Mouse (Mus musculus) thymus, postnatal 10 days (tissue): ENCODE data around the gene Clec2d.
"Not testable (repeated sequence)": the region's sequence is repeated elsewhere in the genome, so short reads cannot be mapped to it uniquely, and the experiment has no call there.

ENCODE experiments used
- DNase-seq, 2 experiments: peaks; one replicate each; pipeline ENCODE4 v3.0.0; 2021; ENCODE audit warnings: low spot score in 2 of 2

The Clec2d gene

GRCm38 (mm10) chr6:129187200-129187651 lies 6.8 kb downstream of the Clec2d start:
- no peak for DNase-seq

DNA sequence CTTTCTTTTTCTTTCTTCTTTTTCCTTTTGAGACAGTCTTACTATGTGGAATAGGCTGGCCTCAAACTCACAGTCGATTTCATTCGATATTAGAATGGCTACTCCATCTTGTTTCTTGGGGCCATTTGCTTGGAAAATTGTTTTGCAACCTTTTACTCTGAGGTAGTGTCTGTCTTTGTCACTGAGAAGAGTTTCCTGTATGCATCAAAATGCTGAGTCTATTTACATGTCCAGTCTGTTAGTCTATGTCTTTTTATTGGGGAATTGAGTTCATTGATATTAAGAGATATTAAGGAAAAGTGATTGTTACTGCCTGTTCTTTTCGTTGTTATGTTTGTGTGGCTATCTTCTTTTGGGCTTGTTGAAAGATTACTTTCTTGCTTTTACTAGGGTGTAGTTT lies 7.4 kb downstream of the Clec2d start:
- DNase-seq = not testable (repeated sequence)

DNA sequence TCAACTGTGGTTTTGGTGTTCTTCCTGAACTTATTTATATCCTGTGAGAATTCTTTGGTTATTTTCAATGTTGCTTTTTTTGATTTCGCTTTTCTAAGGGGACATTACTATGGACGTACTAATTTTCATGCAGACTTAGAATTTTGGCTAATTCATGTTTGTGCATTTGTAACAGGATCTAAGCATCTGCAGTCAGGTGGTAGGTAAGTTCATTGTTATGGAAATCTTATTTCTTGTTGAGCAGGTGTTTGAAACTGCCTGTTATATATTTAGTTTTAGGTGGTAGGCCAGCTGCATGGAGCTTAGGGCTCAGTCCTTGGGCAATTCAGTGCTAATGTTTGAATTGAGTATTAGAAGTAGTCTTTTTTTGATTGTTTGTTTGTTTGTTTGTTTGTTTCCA lies 13.0 kb downstream of the Clec2d start:
- no peak for DNase-seq

DNA sequence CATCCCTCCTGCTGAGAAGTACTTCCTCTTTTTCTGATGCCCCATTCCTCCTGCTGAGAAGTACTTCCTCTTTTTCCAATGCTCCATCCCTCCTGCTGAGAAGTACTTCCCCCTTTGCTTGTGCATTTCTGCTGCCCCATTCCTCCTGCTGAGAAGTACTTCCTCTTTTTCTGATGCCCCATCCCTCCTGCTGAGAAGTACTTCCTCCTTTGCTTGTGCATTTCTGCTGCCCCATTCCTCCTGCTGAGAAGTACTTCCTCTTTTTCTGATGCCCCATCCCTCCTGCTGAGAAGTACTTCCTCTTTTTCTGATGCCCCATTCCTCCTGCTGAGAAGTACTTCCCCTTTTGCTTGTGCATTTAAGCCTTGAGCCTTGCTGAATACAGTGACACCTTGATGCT lies 19.7 kb downstream of the Clec2d start:
- not testable (repeated sequence) for DNase-seq

DNA sequence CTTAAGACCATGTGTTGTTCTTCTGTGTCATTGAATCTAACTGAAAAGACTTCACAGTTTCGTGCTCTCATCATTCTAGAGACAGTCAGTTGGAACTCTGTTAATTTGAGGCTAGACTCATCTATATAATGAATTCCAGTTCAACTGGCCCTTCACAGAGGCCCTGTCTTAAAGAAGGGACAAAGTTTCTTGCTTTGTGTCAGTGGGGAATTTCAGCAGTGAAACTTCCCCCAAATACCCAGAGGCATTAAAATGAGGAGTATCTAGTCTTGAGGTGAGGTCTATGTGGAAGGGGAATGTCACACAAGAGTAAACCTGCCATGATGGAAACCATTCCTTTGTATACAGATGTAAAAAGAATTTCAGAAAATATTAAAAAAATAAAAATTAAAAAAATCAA lies 21.9 kb downstream of the Clec2d start:
- no peak for DNase-seq

GRCm38 (mm10) chr6:129204342-129204741 lies 23.9 kb downstream of the Clec2d start:
- no peak for DNase-seq

DNA sequence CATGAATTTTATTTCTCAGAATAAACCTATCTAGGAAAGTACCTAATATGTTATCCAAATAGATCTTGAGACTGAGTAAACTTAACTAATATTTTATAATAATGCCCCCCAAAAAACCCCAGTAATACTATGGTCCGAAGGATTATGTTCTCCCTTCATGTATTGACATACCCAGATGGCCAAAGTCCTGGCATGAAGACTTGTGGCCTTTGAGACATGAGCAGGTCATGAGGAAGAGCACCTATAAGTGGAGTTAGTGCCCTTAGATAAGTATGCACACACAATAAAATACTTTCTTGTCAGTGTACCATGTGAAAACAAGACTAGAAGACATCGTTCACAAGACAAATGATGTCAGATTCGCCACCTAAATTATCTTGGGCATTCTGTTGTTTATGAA lies 24.4 kb downstream of the Clec2d start:
- DNase-seq = no peak

- DNase-seq = no peak
Observed at GRCm38 (mm10) chr6:129208891-129209519, 28.6 kb downstream of the Clec2d start.

DNA sequence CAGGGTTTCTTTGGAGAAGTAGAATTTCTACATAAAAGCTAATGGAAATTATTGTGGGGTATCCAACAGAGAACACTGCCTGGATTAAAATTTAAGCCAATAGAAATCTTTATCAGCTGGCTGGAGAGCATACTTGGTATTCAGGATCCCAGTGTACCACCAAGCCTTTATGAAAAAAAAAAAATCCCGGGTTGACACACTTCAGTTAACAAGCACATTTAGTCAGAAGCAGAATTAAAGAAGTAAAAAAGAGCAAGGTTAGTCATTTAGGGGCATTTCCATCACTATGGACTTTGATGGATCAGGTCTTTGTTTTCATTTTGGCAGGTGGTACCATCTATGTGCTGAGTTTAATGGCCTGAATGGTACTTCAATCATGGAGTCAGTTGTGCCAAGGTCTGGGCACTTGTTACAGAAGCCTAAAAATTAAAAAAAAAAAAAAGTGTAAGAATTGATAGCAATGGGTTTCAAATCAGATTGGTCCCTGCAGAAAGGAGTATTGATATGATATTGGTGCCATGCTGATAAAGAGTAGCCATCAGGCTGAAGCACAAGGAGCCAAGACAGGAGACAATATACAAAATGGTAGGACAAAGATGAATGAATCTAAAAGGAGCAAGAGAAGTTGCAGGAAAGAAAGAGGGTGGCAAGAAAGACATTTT lies 29.5 kb downstream of the Clec2d start:
- no peak for DNase-seq

DNA sequence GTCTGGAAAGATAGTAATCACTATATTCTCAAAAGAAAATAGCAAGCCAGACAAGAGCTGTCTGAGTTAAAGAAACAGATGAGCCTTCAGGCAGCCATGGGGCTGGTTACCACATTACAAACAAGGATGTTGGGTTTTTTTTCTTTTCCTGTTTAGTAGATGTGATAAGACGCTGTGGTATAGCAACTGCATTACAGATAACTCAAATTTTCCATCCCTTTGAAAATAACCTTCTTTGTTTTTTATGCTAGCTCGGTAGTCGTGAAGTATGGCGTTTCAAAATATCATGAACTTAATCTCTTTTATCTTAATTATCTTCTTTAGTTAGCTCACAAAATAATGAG lies 30.0 kb downstream of the Clec2d start:
- peak in 1 of 2 experiments; percentile 41 for DNase-seq

DNA sequence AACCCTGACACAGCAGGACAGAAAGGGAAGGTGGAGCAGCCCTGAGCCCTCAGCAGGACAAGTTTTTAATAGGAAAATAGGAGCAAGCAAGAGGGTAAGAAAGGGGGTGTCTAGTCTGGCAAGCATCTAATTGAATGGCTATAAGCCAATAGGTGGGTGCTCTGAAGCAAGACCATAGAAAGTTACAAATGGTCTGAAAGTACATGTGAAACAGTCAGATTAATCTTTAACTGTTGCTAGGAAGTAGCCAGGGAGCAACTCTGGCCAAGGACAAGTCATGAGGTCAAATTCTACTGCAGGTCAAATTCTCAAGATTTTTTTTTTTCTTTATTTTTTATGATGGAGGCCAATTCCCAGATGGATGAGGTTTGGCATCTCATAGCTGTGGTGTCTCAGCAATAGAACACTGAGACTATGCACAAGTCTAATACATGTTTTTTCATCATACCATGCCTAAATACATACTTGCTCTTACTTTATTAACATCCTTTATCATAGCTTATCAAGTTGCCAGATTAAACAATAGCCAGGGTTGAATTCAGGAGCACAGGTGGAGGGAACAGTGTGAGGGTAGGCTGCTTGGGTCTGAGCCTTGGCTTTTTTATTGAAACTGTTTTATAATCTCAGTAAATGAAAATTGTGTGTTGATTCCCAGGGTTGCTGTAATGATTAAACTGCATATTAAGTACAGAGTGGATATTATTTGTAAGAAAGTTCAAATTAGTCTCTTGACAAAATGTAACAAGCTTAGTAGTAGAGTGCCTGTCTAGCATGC lies 32.2 kb downstream of the Clec2d start:
- no peak for DNase-seq

DNA sequence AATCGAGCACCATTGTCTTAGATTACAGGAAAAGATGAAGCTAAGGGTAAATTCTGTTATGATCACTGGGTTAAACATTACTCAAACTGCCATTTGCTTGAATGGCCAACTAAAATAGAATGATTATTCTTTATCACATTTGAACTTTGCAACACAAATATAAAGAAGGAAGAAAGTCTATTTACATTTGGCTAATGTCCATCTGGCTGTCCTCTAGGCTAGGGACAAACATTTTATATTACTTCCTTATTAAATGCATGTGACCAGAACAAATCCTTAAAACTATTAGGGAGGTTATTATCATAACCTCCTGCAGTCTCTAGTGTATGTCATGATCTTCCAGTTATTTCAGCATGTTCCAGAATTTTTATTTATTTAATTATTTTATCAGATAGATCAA lies 33.1 kb downstream of the Clec2d start:
- DNase-seq = no peak

DNA sequence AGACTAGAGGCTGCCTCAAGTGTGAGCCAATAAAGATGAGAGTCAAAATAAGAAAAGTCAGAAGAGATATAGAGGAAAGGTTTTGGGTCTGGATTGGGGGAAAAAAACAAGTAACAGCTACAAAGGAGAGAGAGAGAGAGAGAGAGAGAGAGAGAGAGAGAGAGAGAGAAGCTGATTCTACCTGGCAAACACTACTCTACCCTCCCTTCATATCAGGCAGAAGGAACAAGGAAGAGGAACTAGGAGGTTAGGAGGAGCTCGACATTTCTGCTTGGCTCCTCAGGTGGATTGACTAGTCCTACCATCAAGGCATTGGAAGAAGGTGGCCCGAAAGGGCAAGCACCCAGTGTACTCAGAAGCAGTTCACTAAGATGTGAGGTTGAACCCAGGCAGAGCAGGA lies 33.8 kb downstream of the Clec2d start:
- no peak for DNase-seq

GRCm38 (mm10) chr6:129215053-129215452 lies 34.6 kb downstream of the Clec2d start:
- DNase-seq = no peak

DNA sequence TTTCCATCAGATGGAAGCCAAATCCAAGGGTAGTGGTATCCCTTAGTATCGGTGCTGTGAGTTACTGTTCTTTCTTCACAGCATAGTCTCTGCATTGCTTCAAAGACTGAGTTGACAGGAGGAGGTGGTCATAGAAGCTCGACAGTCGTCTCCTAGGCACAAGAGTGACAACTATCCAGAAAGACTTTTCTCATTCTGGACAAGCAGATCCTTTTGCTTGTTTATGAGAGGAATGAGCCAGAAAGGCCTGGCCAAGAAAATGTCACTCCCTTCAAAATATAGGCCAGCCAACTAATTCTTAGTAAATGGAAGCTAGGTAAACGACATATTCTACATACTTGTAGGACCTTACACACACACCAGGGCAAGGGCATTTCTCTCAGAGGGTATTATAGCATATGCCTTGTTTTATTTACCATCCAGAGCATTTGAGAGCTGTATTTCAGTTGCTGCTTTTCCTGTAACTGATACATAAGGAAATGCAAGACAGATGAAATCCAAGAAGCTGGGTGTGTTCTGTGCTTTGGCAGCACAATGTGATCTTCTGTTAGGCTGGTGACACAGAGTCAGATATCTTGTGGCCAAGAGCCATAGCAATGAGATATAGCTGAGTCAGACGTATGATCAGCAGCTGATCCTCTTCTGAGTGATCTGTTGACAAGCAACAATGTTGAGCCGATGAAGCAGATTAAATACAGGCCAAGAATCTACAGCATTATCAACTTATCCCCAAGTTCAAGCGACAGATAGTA lies 35.6 kb downstream of the Clec2d start:
- DNase-seq = no peak

DNA sequence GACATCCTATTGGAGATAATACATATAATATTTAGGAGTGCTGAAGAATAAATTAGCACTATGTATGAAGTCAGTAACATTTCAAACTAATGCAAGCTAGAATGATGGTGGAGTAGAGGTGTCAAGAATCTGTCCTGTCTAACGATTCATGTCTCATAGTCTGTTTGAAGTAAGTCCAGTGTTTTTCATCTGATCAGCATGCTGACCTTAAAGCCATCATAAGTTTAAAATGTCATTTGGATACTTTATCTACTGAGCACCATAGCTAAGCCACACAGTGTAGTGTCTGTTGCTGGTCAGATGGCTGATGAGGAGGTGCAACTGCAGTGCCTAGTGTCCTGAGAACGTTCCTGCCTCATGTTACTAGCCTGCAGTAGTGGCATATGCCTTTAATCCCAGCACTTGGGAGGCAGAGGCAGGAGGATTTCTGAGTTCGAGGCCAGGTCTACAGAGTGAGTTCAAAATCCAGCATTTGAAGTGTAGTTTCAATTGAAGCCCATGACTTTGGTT lies 36.4 kb downstream of the Clec2d start:
- no peak for DNase-seq

DNA sequence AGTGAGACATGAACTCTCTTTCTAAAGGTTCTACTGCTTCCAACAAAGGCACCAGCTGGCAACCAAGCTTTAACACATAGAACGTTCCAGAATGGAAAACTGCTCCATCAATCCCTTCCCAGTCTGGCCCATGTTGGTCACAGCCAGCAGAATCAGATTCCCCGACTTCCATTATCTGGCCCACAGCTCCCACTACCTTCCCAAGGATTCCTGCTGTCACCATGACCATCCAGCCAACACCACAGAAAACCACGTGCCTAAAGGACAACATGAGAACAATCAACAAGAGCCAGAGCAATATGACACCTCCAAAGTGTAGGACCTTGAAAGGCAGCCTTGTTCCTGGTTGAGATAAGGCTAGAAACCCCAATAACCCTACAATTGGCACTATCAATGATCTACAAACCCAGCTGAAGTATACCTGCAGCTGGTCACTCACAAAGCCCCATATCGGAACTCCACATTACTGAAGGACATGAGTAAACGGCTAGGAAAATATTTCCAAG lies 37.8 kb downstream of the Clec2d start:
- no peak for DNase-seq

DNA sequence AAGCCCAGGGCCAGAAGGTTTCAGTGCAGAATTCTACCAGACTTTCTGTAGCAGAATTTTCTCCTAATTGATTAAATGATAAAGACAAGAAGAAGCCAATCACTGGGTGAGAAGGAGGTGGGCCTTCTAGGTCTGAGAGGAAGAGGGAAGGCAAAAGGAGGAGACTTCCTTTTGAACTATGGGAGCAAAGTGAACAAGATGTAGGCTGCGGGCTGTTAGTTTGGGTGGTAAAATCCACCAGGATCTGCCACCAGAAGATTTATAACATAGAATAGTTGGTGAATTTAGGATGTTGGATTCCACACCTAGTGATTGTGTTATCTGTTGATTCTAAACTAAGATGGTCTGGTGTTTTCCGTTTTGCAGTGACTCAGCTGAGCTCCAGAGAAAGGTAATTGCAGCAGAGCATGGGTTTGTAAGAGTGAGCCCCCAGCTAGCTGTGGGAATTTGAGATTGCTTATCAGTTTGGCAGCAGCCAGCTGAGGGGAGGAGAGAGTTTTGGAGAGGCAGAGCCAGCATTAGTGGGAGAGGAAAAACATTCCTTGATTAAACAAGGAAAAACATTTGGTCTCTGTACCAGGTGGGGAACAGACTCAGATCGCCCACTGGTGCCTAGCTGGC lies 39.6 kb downstream of the Clec2d start:
- no peak for DNase-seq

- DNase-seq = no peak
Observed at GRCm38 (mm10) chr6:129221053-129221452, 40.6 kb downstream of the Clec2d start.

- no peak for DNase-seq
Observed at GRCm38 (mm10) chr6:129222188-129222800, 41.9 kb downstream of the Clec2d start.

DNA sequence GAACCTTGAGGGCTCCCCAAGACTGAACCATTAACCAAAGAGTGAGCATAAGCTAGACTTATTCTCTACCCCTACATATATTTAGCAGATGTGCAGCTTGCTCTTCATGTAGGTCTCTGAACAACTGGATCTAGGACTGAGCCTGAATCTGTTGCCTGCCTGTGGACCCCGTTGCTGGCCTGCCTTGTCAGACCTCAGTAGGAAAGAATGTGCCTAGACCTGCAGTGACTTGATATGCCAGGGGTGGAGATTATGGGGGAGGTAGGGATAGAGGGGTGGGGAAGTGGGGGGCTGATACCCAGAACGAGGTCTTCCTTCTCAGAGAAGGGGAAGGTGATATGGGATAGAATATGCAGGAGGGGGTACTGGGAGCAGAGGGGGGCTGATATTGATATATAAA lies 43.2 kb downstream of the Clec2d start:
- no peak for DNase-seq
